Mouse (Mus musculus): ENCODE data around the gene Shc2.

- peak; percentile 75 for TF ChIP-seq CTCF (IDR thresholded peaks at IDR 0.05; ENCODE audit: insufficient read depth, low read depth, low read length)
- TF ChIP-seq POLR2A (IDR thresholded peaks at IDR 0.05; ENCODE audit: insufficient read depth, low read depth, low read length), result no peak
Measured at GRCm38 (mm10) chr10:79594872-79595589, 42.7 kb downstream of the Shc2 start.
